Mouse (Mus musculus) olfactory bulb, adult 2 months (tissue): ENCODE measurements around the gene Ccser2. TPM values are rescaled to one million over a fixed set of nuclear protein-coding genes. Genes with fewer than 3 reads are reported as not detected.

Experiments
- H3K27ac ChIP-seq: fragments of 200-500 bp; 2 replicates; pipeline ENCODE4 v1.5.1; 2012; ENCODE audit warnings: low read depth, low read length; ENCODE audit not compliant: insufficient read depth
- H3K4me1 ChIP-seq: fragments of 200-500 bp; 2 replicates; pipeline ENCODE4 v1.6.1; 2012; ENCODE audit warnings: low read length; ENCODE audit not compliant: control insufficient read depth, insufficient read depth
- H3K4me3 ChIP-seq: fragments of 200-500 bp; 2 replicates; pipeline ENCODE4 v1.5.1; 2012; ENCODE audit warnings: mild to moderate bottlenecking, low read depth, low read length, moderate library complexity; ENCODE audit not compliant: insufficient read depth
- CTCF ChIP-seq: fragments of 200-500 bp; IDR thresholded peaks from 2 replicates; pipeline ENCODE4 v1.5.1; 2012; ENCODE audit warnings: low read depth, mild to moderate bottlenecking, low read length, moderate library complexity; ENCODE audit not compliant: insufficient read depth
- POLR2A ChIP-seq: fragments of 200-500 bp; IDR thresholded peaks from 2 replicates; pipeline ENCODE4 v1.6.1; 2012; ENCODE audit warnings: mild to moderate bottlenecking, low read depth, low read length, moderate library complexity; ENCODE audit not compliant: insufficient read depth
- WGBS: fragments of 180-500 bp; shearing (Covaris S2); methylation state at CpG from one replicate; pipeline ENCODE4 v1.1.7; 2018; 5-methylcytosine and 5-hydroxymethylcytosine counted together
- polyA plus RNA-seq: library from polyadenylated mRNA; stranded (reverse); fragments of >200 nt; gene quantifications from 2 replicates; pipeline ENCODE4 v1.2.4, GENCODE M21; 2012; ENCODE audit warnings: low replicate concordance; ENCODE audit not compliant: missing spikeins, insufficient read depth, insufficient read length

The Ccser2 gene
- polyA plus RNA-seq, 1 experiment: not detected

DNA sequence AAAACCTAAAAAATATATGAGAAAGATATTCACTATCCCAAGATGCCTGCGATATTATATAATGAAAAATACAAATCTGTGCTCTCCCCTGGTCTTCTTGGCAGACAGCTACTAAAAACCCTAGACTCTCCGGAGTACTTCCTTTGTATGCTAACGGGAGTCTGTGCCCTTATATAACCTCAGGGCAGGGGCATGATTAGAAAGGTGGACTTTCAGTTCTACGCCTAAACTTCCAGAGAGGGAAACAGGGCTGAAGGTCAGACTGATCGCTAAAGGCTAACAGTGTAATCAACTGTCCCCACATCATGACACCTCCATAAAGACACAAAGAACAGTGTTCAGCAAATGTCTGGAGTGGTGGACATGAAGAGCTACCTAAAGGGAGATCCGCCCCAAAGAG, 11.3 kb downstream of the Ccser2 start:
- 67% methylated on average over 6 of the region's 6 CpGs for WGBS
- H3K27ac ChIP-seq: no peak overlapping the region
- H3K4me3 ChIP-seq: no peak overlapping the region
- TF ChIP-seq CTCF: no peak
- TF ChIP-seq POLR2A: no peak
- 0 out of 2 replicates have a peak, but pooled peaks cover 2% of the 10 kb centered on the region for H3K4me1 ChIP-seq

DNA sequence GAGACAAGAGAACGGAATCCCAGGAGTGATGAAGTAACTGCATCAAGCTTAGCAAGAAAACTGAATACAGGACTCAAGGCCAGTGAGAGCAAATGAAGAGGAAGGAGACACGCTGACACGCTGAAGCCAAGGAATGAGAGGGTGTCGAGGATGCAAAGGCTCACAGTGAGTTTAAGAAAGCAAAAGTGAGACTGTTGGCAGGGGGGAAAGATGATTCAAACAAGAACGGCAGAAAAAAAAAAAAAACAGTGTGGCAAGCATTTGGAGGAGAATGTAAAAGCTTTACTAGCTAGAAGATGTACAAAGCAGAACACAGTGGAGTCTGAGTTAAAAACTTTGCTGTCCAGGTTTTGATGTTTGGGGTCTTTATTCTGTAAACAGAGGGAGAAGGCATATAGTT, 11.9 kb downstream of the Ccser2 start:
- WGBS: 44% methylated on average over 5 of the region's 5 CpGs
- TF ChIP-seq CTCF (no peak), POLR2A (no peak)
- H3K27ac ChIP-seq: no peak overlapping the region
- H3K4me1 ChIP-seq: 0 out of 2 replicates have a peak, but pooled peaks cover 2% of the 10 kb centered on the region
- H3K4me3 ChIP-seq: no peak overlapping the region

DNA sequence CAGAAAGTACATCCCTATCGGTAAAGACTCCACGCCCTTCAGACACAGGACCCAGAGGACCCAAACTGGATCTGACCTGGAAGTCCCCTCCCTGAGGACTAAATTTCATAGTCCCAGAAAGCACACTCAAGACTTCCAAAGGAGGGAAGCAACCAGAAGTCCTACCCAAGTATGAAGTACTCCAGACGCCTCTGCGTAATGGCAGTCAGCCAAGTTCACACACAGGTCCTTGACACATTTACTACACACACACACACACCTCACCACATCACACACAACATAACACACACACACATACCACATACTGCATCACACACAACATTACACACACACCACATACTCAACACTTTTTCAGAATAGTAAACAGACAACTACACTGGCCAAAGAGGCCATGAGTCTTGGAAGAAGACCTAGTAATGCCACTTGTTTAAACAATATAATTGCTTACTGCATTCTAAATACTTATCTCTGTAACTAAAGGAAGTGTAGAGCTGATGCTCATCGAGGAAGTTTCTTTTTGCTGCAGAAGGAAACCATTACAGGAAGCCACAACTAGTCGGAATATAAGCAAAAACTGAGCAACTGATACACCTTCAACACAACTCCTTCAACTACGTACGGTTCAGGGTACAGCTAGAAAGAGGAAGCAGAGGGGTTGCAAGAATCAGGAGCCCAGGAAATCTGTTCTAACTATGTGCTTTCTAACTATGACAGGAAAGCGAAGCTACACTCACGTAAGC, 15.7 kb downstream of the Ccser2 start:
- Histone ChIP-seq H3K4me3 (no peak overlapping the region), H3K4me1 (0 out of 2 replicates have a peak, but pooled peaks cover 2% of the 10 kb centered on the region), H3K27ac (no peak overlapping the region)
- WGBS: 82% methylated on average over 10 of the region's 10 CpGs
- TF ChIP-seq CTCF (no peak), POLR2A (no peak)

DNA sequence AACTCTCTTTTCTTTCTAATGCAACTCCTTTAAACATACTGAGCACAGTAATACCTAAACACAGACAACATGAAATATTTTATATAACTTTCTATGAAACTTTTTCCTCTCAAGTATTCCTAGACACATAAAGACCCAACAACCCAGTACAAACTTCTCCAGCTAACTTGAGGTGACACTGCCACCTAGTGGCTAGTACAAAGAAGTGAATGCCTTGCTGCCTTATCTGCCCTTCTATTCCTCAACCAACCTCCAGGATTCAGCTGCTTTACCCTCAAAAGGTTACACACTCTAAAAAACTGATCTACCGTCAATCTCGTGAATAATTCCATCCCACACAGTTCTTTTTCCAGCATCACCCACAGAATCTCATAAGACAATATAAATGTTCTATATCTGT, 16.4 kb downstream of the Ccser2 start:
- Histone ChIP-seq H3K27ac (no peak overlapping the region), H3K4me1 (0 out of 2 replicates have a peak, but pooled peaks cover 2% of the 10 kb centered on the region), H3K4me3 (no peak overlapping the region)
- TF ChIP-seq CTCF (no peak), POLR2A (no peak)
- 21% methylated on average over 2 of the region's 2 CpGs for WGBS

DNA sequence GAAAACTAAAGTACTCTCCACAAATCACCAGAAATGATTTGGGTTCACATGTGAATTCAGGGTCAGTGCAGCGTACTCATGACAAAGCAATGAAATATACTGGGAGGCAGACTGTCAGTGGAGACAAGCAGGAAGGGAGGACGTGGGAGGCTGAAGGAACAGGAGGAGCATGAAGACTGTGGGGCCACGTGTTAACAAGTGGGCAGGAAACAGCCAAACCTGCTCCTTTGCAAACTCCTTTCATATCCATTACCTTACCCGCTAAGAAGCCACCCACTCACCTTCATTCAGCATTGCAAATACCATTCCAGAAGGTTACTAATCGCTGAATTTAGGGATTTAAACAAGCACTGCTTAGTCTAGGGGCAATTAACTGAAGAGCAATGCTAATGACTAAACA, 25.9 kb downstream of the Ccser2 start:
- peaks cover 5% of the 10 kb centered on the region; the same call in 1 of the 2 replicates for H3K4me1 ChIP-seq
- no peak for TF ChIP-seq POLR2A
- TF ChIP-seq CTCF: no peak
- no peak overlapping the region for H3K4me3 ChIP-seq
- WGBS: 49% methylated on average over 5 of the region's 5 CpGs
- no peak overlapping the region for H3K27ac ChIP-seq

DNA sequence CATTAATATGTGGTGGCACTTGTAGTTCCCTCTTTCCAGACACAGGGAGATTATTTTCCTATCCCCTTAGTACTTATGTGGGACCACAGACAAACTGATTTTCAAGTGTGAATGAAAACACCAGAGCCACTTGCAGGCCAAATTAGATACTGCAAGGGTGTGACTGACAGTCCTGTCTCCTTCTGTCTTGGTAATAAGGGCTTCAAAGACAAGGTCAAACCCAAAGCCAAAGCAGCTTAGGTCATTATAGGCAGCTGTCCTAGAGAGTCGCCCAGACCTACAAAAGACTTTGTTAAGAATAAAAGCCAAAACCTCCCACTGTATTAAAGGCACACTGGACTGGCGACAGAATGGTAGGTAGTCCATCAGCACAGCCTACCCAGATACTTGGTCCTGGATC, 30.6 kb downstream of the Ccser2 start:
- peaks cover 2% of the 10 kb centered on the region; the same call in 1 of the 2 replicates for H3K4me1 ChIP-seq
- no peak for TF ChIP-seq CTCF
- TF ChIP-seq POLR2A: no peak
- WGBS: 63% methylated on average over 2 of the region's 2 CpGs
- no peak overlapping the region for H3K4me3 ChIP-seq
- H3K27ac ChIP-seq: no peak overlapping the region

GRCm38 (mm10) chr14:36937080-36937878, 31.3 kb downstream of the Ccser2 start:
- Histone ChIP-seq H3K4me3 (no peak overlapping the region), H3K27ac (no peak overlapping the region), H3K4me1 (no peaks in the 10 kb centered on the region; the same call in 1 of the 2 replicates)
- TF ChIP-seq CTCF (no peak), POLR2A (no peak)
- 70% methylated on average over 7 of the region's 7 CpGs for WGBS

GRCm38 (mm10) chr14:36932638-36933382, 35.8 kb downstream of the Ccser2 start:
- no peak overlapping the region for H3K4me3 ChIP-seq
- 84% methylated on average over 10 of the region's 10 CpGs for WGBS
- no peaks in the 10 kb centered on the region; the same call in 1 of the 2 replicates for H3K4me1 ChIP-seq
- H3K27ac ChIP-seq: no peak overlapping the region
- no peak for TF ChIP-seq POLR2A
- no peak for TF ChIP-seq CTCF
